Mouse (Mus musculus): ENCODE data around the gene Cc2d1a.

Cc2d1a gene

DNA sequence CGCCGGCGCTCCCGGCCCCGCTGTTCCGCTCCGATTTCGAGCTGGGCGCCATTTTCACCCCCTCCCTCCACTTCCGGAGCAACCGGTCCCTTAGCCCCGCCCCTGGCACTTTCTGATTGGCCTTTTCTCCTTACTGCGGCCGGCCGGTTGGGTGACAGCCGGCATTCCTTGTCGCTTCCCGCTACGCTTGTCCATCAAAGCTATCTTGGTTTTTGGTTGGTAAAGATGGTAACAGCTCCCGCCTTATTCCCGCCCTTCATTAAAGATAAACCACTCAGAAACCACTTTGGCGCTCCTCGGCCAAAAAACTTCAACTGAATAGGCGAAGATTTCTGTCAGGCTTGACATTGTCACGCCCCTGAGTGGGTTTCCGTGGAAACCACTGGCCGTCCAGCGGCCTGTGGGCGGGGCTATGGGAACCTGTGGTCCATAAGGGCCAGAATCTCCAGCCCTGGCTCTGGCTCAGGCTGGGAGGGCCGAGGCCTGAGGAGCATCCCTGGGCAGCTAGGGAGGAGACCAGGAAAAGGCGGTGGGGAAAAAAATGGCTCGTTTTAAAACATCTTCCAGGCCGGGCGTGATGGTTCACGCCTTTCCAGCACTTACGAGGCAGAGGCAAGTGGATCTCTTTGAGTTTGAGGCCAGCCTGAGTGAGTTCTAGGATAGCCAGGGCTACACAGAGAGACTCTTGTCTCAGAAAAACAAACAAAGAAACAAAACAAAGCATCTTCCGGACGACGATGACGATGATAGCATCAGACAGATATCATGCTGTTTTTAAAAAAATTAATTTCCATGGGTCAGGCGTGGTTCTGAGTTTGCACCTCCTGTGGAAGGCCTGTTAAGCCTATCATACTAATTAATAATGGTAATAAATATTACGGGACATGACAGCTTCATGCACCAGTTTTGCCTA is 42.8 kb downstream of the Cc2d1a start, which contains the start of gene Dcaf15:
TSS of gene Dcaf15 (minus strand) at position 72 of the 913 bp plus-strand sequence.
- DNase-seq (ENCODE audit: low read depth), result peak; percentile 100

DNA sequence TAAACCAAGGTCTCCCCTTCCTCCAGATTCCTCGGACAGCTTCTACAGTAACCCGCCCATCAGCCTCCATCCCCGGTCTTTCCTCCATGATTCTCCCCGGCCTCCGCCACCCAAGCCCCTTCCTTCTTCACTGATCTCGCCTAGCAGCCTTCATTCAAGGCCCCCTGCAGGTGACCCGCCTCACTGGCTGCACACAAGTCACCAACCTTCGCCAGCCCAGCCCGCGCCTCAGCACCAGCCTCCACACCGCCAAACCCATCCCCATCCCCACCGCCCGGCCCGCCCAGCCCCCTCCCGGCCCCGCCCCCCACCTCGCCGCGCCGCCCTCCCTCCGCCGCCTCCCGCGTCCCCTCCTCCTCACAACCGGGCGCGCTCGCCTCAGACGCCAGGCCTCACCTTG is 43.5 kb downstream of the Cc2d1a start:
- peak; percentile 78 for DNase-seq (ENCODE audit: low read depth)

DNA sequence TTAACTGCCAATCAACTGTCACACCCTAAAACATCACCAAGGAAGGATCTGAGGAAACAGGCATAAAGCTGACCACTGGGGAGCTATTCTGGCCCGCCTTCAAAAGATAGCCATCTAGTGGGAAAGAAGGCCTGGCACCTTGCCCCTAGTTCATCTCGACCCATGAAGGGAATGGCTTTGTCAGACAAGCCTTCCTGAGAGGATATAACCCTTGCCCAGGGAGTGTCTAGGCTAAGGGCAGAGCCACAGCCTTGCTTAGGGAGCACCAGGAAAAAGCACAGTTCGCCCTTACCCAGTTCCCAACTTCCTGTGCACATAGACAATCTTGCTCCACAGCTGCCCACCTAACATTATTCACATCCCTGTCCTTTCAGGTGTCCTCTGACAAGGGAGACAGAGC is 44.1 kb downstream of the Cc2d1a start:
- peak; percentile 64 for DNase-seq (ENCODE audit: low read depth)

DNA sequence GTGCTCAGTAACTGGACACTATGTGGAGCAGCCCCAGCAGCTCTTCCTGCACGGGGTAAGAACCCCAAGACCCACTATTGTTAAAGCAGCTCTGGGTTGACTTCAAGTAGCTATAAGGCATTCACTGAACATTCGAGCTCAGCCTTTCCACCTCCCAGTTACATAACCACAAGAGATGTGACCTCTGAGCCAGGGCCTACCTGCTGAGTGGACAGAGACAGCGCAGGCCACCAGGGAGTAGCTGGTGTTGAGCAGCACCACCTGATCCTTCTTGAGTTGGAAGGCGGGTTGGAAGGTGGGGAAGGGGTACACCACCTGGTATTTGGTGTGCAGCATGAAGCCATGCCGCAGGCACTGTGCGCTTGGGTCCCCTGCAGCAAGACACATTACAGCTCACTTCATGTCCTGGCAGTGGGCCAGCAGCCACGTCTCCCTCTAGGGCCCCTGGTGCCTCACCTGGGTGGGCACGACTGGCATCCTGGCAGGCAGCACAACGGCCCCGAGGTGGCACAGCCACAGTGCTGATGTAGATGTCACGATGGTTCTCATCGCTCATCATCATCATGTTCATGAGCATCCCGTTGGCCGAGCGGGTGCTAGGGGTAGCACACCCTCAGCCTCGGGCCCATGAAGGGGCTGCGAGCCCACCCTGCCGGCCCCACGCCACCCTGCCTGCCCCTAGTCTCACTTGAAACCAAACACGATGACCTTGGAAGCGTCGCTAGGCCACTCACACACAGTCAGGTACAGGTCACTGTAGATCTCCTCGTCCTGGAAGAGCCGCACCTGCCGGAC is 46.1 kb downstream of the Cc2d1a start:
- no peak for DNase-seq (ENCODE audit: low read depth)

DNA sequence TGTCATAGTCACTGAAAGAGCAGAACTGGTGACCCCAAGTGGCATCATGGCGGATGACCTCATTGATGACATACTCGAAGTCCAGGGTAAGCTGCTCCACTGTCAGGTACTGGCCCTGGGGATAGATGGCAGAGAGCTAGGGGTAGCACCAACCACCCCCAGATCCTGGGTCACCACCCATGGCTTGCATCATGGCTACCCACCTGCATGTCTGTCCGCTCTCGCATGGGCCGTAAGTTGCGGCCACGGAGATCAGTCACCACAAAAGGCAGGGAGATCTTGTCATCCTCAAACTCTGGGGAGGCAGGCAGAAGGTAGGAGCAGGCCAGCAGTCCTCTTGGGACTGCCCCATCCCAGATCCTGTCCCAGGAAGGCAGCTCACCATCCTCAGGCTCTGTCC is 49.4 kb downstream of the Cc2d1a start:
- no peak for DNase-seq (ENCODE audit: low read depth)

DNA sequence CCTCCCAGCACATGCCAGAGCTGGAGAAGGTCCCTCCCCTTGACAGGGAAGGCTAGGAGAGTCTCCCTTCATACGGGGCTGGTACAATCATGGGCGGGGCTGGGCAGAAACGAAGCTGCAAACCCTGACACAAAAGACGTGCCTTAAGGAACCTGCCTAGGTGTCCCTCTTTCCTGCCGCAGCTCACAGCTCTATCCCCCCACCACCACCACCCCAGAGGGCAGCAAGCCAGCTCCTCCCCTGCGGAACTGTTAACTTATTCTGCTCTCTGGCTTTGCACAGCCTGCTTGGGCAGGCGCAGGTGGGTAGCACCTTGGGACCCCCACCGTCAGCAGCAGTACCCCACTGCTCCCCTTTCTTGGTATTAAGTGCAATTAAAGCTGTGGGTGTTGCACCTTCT is 51.7 kb downstream of the Cc2d1a start:
- no peak for DNase-seq (ENCODE audit: low read depth)

DNA sequence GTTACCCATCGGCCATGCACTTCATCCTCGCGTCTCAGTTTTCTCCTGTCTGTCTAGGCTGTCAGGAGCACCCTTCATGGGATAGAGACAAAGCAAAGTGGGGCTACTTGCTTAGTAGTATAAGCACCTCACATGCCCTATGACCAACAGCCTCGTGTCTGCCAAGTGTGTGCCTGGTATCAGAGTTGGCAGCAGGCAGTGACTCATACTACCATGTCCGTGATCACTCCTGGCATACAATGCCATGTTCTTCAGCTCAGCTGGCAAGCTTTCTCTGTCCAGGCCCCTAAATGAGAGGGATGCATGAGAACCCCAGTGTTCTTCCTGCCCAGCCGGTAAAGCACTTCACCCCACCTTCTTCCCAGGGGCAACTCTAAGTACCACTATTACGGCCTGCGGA is 57.2 kb downstream of the Cc2d1a start:
- DNase-seq (ENCODE audit: low read depth), result no peak

DNA sequence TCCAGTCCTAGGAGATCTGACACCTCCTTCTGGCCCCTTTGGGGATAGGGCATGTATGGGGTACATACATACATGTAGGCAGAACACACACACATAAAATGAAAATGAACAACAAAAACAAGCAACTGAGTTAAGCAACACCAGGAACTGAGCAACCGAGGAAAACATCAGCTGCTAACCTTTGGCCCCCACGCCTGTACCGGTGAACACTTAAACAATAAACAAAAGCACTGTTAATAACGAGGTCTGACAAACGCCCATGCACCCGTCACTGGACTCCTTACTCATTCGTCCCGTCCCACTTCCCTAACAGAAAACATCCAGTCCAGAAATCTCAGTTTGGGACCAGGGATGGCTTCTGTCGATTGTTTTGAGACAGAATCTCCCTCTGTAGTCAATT is 58.5 kb downstream of the Cc2d1a start:
- no peak for DNase-seq (ENCODE audit: low read depth)

DNA sequence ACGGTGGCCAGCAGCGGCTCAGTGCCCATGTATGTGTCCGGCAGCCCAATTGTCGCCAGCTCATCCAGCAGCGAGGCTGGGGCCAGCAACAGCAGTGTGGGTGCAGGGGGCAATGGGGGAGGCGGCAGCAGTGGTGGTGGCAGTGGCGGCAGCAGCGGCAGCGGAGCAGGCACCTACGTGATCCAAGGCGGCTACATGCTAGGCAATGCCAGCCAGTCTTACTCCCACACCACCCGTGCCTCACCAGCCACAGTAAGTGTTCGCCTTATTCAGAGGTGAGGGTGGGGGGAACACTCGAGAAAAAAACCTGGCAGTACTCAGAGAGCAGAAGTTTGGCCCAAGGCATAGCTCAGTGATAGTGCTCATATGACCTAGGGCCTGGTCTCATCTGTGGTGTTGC is 59.9 kb downstream of the Cc2d1a start:
- DNase-seq (ENCODE audit: low read depth), result no peak

DNA sequence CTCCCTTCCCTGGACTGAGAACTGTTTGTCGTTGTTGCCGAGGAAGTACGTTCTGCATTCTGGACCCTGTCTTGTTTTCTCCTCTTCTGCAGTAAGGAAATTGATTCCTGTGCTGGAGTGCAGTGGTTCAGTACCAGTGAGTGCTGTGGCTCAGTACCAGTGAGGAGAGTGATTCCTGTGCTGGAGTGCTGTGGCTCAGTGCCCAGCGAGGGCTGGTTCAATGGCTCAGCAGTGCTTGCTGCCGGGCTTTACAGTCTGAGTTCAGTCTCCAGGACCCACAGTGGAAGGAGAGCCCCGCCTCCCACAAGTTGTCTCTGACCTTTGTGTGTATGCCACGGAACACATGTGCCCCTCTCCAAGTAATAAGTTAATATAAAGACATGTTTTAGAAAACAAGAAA is 60.6 kb downstream of the Cc2d1a start:
- no peak for DNase-seq (ENCODE audit: low read depth)

DNA sequence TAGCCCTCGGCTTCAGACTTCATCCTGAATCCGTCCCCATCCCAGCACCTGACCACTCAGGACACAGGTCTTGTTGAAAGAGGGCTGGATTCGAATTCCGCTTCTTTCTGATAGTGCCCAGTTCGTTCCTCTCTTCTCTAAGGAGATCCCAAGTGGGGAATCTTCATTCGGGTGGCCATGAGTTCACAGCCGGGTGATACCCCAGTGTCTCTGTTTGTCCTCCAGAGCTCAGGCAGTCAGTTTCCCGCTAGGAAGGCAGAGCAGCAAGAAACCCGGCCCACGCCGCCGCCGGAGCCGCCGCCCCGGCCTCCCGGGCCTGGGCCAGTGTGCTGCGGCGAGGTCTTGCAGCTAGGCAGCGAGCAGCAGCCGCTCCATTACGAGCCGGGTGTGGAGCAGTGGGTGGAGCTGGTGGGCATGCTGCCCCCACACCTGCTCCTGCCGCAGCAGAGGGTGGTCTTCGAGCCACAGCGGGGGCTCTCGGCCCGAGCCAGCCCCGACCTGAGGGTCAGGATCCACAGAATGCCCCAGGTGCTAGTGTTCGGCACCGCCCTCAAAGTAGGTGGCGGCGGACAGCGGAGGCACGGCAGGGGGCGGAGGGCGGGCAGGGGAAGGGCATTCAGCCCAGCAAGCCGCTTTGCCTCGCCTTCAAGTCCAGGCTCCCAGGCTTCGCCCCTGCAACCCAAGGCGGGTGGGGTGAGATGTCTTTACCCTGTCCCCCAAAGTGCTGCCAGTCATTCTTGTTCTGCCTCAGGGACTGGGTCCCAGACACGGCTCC is 63.2 kb downstream of the Cc2d1a start:
- no peak for DNase-seq (ENCODE audit: low read depth)

DNA sequence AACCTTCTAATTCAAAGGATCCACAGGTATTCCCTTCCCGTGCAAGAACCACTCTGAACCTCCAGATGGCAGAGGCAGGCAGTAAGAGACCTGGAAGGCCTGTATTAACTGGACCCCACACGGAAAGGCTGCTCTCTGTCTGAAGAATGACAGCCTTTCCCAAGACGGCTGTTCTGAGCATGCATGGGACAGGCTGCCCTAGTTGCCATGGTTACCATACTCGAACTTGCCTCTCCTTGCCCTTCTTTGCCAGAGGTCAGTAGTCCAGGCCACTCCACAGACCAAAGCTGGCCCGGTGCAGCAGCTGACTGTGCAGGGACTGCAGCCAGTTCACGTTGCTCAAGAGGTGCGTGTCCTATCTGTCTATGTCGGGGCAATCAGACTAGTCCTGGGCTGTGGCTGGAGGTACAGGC is 63.9 kb downstream of the Cc2d1a start:
- DNase-seq (ENCODE audit: low read depth), result peak; percentile 24
